Mouse (Mus musculus) adrenal gland, adult (tissue): ENCODE data around the gene Aggf1.
"Not testable (repeated sequence)": the region's sequence is repeated elsewhere in the genome, so short reads cannot be mapped to it uniquely, and the experiment has no call there.

Experiments
- DNase-seq, 2 experiments: peaks; one replicate each; pipeline ENCODE4 v3.0.0; 2022 to 2023; ENCODE audit warnings: low spot score in 1 of 2; ENCODE audit not compliant: inconsistent age in 2 of 2

The Aggf1 gene

GRCm38 (mm10) chr13:95374701-95375553 lies at the start of gene Aggf1:
Gene Aggf1, minus strand, starts transcription at chr13:95375352.
- DNase-seq = peak; percentile 92 to 98

DNA sequence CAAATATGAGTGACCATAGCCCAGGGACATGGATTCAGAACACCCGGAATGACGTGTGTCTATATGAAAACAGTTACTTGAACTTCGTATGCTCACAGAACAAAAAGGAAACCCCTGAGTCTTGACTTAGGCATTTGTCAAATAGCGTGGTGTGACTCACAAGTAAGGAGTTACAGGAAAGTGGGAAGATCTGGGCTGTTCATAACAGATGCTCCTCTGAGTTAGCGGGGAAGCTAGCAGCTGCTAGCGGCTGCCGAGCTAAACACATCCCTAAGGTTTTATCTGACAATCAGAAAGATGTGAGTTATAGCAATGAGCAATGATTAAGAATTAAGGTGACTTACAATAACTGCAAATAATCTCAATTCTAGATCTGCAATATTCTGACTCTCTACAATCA lies 49.8 kb upstream of the Aggf1 start:
- no peak for DNase-seq

GRCm38 (mm10) chr13:95419204-95419749 lies 44.1 kb upstream of the Aggf1 start:
- DNase-seq = peak in 1 of 2 experiments; percentile 37

DNA sequence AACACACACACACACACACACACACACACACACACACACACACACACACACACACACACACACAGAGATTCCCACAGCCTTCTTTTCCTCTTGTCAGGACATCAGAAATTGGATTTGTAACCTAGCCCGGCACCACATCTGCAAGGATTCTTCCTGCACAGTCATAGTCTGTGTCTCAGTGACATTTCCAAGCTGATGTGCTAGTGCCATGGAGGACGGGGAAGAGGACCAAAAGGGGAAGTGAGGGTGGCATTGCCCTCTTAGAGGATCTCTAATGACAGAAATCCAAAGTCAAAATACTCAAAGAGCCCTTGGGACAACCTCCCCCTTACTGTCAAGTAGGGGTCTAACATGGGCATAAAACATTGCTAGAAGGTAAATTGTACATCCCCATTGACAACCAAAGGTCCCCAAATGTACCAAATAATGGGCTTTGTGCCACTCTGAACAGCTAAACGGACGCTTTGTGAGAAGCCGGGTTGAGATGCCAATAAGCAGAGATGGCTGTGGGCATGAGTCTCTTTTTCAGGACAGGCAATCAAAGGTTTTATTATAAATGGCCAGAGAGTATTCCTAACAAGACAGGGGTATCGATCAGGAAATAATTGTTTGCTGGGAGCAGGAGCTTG lies 43.5 kb upstream of the Aggf1 start:
- no peak for DNase-seq

DNA sequence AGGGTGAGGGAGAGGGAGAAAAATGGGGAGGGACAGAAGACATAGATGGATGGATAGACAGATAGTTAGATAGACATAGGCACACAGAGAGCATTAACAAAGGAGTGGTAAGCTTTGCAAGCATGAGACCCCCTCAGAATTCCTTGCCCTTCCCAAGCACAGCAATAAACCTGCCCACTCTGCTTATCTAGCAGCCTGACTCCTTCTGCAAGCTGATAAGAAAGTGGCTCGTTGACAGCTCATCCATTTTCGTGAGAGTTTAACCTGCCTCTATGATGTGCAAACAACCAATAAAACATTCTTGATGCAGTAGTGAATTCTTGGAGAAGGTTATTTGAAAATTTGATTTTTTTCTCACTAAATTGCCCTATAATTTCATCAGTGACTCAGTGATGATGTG lies 37.1 kb upstream of the Aggf1 start:
- DNase-seq = no peak

- no peak for DNase-seq
Measured at GRCm38 (mm10) chr13:95393242-95393641, 18.1 kb upstream of the Aggf1 start.

DNA sequence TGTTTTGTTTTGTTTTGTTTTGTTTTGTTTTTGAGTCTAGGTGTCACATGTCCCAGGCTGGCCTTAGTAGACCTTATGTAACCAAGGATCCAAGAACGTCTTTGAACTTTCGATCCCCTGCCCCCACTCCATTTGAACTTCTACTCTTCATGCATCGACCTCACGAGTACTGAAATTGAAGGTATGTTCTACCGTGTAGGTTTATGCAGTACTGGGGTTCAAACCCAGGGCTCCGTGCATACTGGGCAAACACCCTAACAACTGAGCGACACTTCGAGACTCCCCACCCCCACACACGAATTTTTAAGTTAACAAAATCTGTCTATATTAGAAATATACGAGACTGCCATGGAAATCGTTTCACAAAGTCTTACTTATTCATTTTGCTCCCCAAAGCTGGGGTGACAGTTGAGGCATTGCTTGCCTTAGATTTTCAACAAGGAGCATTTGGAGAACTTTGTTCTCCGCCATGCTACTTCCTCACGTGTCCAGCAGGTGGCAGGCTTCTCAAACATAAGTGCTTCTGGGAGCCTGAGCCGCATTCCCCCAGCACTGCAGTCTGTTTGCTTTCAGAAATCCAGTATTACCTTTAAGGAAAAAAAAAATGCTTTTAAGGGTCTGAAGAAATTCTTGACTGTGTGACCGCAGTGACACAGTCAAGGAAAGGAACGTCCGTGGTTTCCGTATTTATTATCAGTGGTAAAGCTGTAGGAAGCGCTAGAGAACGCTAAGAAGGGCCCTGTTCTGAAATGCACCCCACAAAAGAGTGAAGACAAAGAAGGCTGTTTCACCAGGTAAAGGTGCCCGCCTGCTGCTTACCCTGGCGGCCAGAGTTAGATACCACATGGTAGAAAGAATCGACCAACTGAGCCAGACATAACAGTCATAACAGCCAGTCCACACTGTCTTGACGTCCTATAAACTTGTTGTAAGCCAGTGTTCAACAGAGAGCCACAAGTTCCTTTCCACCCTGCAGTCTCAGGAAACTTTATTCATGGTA lies 15.0 kb upstream of the Aggf1 start:
- peak; percentile 67 to 88 for DNase-seq

GRCm38 (mm10) chr13:95388226-95388625 lies 13.1 kb upstream of the Aggf1 start:
- no peak for DNase-seq

GRCm38 (mm10) chr13:95382418-95382817 lies 7.3 kb upstream of the Aggf1 start:
- DNase-seq = peak; percentile 32 to 56

DNA sequence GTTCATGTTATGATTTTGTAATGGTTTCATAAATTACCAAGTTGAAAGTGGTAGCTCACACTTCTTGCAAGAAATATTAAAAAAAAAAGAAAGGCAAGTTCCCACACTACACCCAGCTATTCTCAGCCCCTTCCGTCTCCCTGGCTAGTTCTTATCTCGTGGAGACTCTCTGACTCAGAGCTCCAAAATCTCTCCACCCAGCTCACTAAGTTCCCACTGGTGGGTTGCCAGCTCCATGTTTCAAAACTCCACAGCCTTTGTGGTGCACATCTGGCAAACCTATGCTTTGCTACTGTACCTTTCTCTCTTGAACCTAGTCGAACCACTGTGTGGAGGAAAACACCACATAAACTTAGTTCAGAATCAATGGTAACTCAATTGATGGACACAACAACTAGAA lies 3.5 kb upstream of the Aggf1 start:
- DNase-seq = no peak

DNA sequence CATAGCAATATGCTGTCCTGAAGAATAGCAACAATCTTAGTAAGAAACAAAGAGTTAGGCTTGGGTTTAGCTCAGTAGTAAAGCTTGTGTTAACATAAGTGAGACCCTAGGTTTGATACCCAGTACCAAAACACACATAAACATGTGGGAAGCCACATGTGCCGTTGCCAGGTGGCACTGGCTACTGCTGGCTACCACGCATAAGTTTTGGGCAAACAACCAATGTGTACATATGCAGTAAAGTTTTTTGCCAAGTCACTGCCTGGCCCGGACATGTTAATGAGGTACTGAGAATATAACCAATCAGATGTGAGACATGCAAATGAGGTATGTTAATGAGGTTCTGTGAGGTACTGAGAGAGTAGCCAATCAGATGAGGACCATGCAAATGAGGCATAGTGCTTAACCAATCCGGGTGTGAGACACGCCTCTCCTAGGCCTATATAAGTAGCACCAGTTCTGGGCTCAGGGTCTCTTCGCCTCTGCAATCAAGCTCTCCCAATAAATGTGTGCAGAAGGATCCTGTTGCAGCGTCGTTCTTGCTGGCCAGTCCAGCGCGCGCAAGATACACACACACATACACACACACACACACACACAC lies 1.6 kb upstream of the Aggf1 start:
- DNase-seq = not testable (repeated sequence)

- no peak for DNase-seq
Measured at GRCm38 (mm10) chr13:95375554-95375914, 382 bp upstream of the Aggf1 start.

DNA sequence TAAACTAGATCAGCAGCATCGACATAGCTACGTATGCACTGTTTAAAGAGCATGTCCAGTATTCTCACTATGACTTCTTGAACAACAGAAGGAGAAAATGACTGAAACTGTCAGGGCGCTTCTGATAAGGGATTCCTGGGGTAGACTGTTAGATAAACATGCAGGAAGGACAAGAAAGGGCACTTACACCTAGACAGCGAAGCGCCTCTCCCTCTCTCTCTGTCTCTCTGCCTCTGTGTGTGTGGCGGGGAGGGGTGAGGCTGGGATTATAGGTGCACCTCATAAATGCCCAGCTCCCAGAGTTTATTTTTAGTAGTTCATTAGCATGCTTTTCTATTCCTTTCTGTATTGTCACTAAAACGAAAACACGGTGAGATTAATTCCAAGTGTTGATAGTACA lies 8.8 kb downstream of the Aggf1 start:
- no peak for DNase-seq

GRCm38 (mm10) chr13:95363440-95363839 lies 11.7 kb downstream of the Aggf1 start:
- DNase-seq = no peak

DNA sequence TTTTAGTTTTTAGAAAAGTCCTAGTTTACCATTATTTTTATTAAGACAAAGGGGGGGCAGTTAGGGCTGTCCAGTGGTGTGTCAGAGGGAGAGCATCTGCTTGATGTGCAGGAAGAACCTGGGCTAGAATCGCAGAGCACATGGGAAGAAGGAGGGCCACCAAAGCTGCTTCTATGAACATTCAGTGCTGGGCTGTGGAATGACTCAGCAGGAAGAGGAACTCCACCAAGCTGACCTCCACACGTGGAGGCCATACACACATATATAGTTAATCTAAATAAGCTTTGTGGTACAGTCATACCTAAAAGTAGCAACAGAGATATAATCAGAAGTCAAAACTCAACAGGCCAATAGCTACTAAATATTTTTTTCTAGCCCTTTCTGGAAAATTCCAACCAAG lies 16.9 kb downstream of the Aggf1 start:
- no peak for DNase-seq

- DNase-seq = no peak
Measured at GRCm38 (mm10) chr13:95348476-95348875, 26.7 kb downstream of the Aggf1 start.

GRCm38 (mm10) chr13:95347018-95347696 lies 28.0 kb downstream of the Aggf1 start:
- DNase-seq = peak; percentile 66 to 94

DNA sequence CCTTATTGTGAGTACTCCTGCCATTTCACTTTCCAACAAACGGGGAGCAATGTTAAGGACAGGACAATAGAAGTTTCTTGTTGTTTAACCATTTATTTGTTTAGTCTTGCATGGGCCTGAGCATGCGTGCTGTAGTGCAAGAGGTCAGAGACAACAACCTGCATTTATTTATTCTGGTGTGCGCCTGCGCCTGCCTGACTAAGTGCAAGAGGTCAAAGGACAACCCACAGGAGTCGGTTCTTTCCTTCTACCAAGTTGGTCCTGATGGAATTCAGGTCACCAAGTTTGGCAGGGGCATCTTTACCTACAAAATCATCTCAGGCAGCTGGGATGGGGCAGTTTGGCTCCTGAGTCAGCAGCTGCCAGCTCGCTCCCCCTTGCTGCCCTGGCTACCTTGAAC lies 29.3 kb downstream of the Aggf1 start:
- no peak for DNase-seq

- no peak for DNase-seq
Measured at GRCm38 (mm10) chr13:95343470-95343869, 31.7 kb downstream of the Aggf1 start.

GRCm38 (mm10) chr13:95336122-95336677 lies 39.0 kb downstream of the Aggf1 start:
- no peak for DNase-seq
